In the genomic region with DNA sequence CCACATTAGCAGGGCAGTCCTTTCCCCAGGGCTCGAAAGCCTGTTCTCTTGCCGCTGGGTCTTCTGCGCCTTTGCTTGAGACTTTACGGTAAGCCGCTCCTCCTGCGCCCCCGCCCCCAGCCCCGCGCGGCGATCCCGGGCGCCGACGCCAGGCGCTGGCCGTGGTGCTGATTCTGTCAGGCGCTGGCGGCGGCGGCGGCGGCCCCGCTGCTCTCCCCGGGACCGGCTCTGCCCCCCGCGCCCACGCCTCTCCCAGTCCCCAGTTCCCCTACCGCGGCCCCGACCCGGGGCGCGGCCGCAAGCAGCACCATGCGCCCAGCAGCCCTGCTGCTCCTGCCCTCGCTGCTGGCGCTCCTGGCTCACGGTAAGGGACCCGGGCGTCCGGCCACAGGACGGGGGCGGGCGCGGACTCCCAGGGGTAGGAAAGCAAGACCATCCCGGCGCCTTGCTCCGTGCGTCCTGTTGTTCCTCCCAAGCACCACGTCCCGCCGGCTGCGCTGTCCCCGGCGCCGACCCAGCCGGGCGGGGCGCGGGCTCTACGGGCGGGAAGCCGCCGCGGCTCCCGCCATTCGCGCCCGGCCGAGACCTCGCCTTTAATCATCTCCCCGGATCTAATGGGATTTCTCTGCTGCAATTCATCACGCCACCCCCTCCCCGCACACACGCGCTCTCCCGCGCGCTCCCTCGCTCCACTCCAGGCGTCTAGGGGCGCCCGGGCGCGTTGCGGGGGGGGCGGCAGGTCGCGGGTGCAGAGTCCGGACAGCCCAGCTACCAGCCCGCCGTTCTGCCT, we compare ENCODE assay signal across 8 mouse cellular contexts. TPM values are rescaled to one million over a fixed set of nuclear protein-coding genes. Genes with fewer than 3 reads are reported as not detected.
DNase-seq lines count a peak whose midpoint lies in the region; ATAC-seq and TF ChIP-seq lines count a peak whose summit lies in the region.

A gene (plus strand): TSS at position 50 of the 790 bp plus-strand sequence.

- peak; percentile 82 to 89 for DNase-seq in adrenal gland, adult (ENCODE audit: inconsistent age in 2 of 2, low spot score in 1 of 2)
- peak; percentile 84 for DNase-seq in gastrocnemius, postnatal 14 days
- peak; percentile 90 for DNase-seq in intestine, embryonic 14.5 days (ENCODE audit: low spot score)
- peak; percentile 85 for DNase-seq in left cerebral cortex, postnatal 14 days (ENCODE audit: low spot score in 2 of 2)
- DNase-seq in mesoderm, embryonic 11.5 days (ENCODE audit: low read depth, low spot score) = peak; percentile 84
- peak; percentile 85 for DNase-seq in right cerebral cortex, postnatal 4 days
- peak; percentile 54 to 66 for DNase-seq in urinary bladder, postnatal 36 days (ENCODE audit: low spot score in 2 of 2)

- H3K4me1 ChIP-seq in cortical plate, adult 2 months (ENCODE audit: control insufficient read depth, insufficient read depth, low read length) = peaks cover 3% of the 10 kb centered on the region
- H3K4me1 ChIP-seq in intestine, embryonic 14.5 days (replicated peaks; ENCODE audit: control insufficient read depth, insufficient read depth, low read length) = peaks cover 7% of the 10 kb centered on the region

- peak; percentile 70 for ATAC-seq in intestine, embryonic 14.5 days (replicated peaks; ENCODE audit: low FRiP score, low TSS enrichment, low read depth)

- intact Hi-C loops in gastrocnemius, postnatal 14 days (cut with DNase I; ENCODE audit: low total_unique reads) = no loop called here
- intact Hi-C loops in left cerebral cortex, postnatal 14 days (cut with DNase I) = no loop called here

- H3K27me3 ChIP-seq in intestine, embryonic 14.5 days (replicated peaks; ENCODE audit: control insufficient read depth, insufficient read depth, low read length) = peaks cover 72% of the 10 kb centered on the region

- no peaks in the 10 kb centered on the region for H3K36me3 ChIP-seq in intestine, embryonic 14.5 days (ENCODE audit: control insufficient read depth, insufficient read depth, low read length)

- H3K4me2 ChIP-seq in intestine, embryonic 14.5 days (ENCODE audit: low read length) = peak within 1 kb of the TSS; percentile 93

- under 1% methylated on average over 84 of the region's 94 CpGs for WGBS in intestine, embryonic 14.5 days

- H3K9ac ChIP-seq in intestine, embryonic 14.5 days (ENCODE audit: low read length) = no peak within 1 kb of the TSS

- peak within 1 kb of the TSS; percentile 79 for H3K4me3 ChIP-seq in cortical plate, adult 2 months (ENCODE audit: insufficient read depth, low read length)
- H3K4me3 ChIP-seq in intestine, embryonic 14.5 days (ENCODE audit: low read depth, low read length) = peak within 1 kb of the TSS; percentile 43

- no peak for TF ChIP-seq CTCF in cortical plate, adult 2 months (IDR thresholded peaks at IDR 0.05; ENCODE audit: extremely low read depth, insufficient read depth, low read length)

- peak within 1 kb of the TSS; percentile 73; the same call in 1 of the 2 replicates for H3K27ac ChIP-seq in cortical plate, adult 2 months (ENCODE audit: insufficient read depth, low read length)
- no peak within 1 kb of the TSS for H3K27ac ChIP-seq in intestine, embryonic 14.5 days (ENCODE audit: low read depth)

- no peaks in the 10 kb centered on the region for H3K9me3 ChIP-seq in intestine, embryonic 14.5 days (ENCODE audit: control insufficient read depth, low read length)

- no peak for TF ChIP-seq POLR2A in cortical plate, adult 2 months (IDR thresholded peaks at IDR 0.05; ENCODE audit: extremely low read depth, insufficient read depth, low read length)

RNA-seq across cellular contexts. Expression of the gene that starts here (rescaled TPM):
- 97.4 and 109 TPM in 2 replicates for polyA plus RNA-seq in cortical plate, adult 2 months (2012; rRNA removed)
- under 1 TPM; 0.51 to 0.82 TPM for total RNA-seq in gastrocnemius, postnatal 14 days (2021)
- 1.0 and 1.4 TPM in 2 replicates for polyA plus RNA-seq in intestine, embryonic 14.5 days (2014; fragmentation: Nextera tagmentation; extraction: Ambion mirVana)
- total RNA-seq in left cerebral cortex, postnatal 14 days (2021) = 100 to 1,000 TPM; 153 to 196 TPM

Comparison
In these comparisons a context has a peak if more than half of its experiments do, and no peak if none do; other contexts are left out.
1. RNA of the gene that starts here (total RNA-seq): 153 to 196 TPM in left cerebral cortex, postnatal 14 days; 0.51 to 0.82 TPM in gastrocnemius, postnatal 14 days; every median in the first group is over 10 times any median in the second.
2. RNA of the gene that starts here (polyA plus RNA-seq): 97.4 to 109 TPM in cortical plate, adult 2 months; 1.0 to 1.4 TPM in intestine, embryonic 14.5 days; every median in the first group is over 10 times any median in the second.
3. Peak in DNase-seq in gastrocnemius, postnatal 14 days; RNA of the gene not detected or under 1 TPM.
4. Peak in every context shown above with its lines, with median percentiles within 50 percentile points of each other: DNase-seq.